Mouse (Mus musculus): ENCODE data around the gene Mfsd6.

DNA sequence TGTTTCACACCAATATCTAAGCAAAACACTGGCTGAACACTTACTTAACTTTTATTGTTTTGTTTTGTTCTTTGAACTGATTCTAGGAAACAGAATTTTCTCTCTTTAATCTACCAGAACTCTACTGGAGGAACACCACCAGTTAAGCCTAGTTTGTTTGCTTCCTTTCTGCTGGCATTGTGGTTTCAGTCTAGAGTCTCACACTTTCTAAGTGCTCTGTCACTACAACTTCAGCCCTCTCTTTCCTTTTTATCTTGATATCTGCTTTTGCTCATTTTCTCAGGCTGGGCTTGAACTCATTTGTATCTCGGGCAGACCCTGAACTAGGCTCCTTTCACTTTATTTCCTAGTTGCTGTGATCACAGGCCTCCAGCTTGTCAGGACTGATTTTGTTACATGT, 119.6 kb downstream of the Mfsd6 start:
- no peak for TF ChIP-seq CTCF (IDR thresholded peaks at IDR 0.05; ENCODE audit: low read depth)
- no peak for TF ChIP-seq EP300 (IDR thresholded peaks at IDR 0.05; ENCODE audit: low read depth)
